Mouse (Mus musculus): Measurements from ENCODE around the gene Nfe2.
"Not testable (repeated sequence)": the region's sequence is repeated elsewhere in the genome, so short reads cannot be mapped to it uniquely, and the experiment has no call there.

The Nfe2 gene

DNA sequence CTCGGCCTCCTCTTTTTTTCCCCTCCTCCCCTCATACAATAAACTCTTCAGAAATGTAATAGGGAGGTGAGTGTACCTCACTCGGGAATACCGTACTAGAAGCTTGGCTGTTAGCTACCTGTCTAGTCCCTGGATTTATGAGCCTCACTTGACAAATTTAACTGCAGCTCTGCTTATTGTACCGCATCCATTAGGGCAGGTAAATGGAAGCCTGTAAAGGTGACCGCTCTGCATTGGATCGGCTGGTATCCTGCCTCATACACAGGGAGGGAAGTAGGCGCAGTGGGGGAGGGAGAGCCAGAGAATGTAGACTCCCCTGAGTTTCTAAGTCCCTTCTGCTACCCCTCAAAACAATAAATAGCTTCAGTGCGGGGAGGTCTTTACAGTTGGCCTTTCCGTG, 32.6 kb upstream of the Nfe2 start:
- no peak for DNase-seq (ENCODE audit: low read depth, low spot score)

DNA sequence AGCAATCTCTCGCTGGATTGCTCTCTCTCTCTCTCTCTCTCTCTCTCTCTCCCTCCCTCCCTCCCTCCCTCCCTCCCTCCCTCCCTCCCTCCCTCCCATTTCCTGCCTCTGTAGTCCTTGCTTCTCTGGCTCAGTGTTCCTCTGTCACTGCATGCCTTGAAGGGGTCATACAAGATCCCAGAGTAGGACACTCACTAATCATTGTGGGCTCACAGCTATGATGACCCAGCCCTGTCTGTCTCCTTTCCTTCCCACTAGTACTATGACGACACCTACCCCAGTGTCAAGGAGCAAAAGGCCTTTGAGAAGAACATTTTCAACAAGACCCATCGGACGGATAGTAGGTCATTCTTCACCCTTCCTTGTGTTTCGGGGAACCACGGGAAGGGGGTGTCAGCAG, 32.2 kb upstream of the Nfe2 start:
- DNase-seq (ENCODE audit: low read depth, low spot score), result no peak

DNA sequence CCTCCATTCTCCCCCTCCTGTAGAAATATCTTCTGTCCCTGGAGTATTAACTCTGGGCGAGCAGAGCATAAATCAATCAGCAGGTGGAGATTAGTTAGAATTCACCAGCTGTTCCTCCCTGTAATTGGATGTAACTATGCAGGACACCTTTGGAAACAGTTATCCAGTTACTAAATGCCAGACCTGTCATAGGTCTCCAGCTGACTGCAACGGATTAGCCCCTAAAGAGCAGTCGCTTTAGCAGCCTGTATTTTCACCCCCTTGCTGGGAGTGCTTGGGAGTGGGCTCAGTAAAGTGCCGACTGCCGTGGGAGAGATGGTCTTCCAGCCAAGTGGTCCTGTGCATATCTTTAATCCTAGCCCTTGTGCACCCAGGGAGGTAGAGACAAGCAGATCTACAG, 31.4 kb upstream of the Nfe2 start:
- DNase-seq (ENCODE audit: low read depth, low spot score), result no peak

DNA sequence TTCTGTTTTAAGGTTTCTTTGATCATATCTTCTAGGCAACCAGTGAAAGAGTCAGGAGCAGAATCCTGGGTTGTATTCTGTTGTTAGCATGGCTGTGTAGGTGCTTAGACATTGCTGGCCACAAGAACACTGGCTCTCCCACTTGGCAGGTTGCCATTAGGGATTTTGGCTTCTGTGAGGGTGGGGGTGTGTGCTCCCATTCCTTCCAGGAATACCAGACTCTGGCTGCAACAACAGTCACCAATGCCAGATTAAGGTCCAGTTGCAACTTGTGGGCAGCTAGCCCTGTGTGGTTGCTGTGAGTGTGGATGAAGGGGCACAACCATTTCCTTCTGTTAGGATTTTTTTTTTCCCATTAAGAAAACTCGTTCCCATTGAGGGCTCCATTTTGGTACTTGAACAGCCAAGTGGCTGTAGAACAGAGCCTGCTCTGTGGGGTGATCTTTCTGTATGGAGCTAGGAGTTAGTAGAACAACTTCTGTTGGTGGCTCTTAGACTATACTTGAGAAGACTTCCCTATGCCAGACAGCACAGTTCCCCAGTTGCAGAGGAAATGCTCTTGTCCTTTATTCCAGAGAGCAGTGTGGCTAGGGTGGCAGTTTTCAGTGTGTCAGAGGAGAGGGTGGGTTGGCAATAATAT, 27.7 kb upstream of the Nfe2 start:
- no peak for DNase-seq (ENCODE audit: low read depth, low spot score)

DNA sequence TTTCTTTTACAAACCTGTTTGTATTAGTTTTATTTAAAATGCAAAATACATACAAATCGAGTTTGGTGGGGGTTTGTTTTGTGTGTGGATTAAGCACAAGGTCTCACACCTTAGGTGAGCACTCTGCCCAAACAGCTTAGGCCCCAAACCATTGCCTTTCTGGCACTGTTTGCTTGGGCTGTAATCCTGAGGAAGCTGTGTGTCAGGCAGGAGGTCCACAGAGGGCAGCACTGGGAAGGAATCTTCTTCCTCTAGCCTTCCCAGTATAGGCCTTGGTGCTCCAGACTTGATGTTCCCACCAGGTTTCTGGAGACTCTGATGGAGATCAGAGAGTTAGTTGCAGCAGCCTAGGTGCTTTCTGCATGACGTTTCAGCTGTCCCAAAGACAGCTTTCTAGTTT, 26.4 kb upstream of the Nfe2 start:
- DNase-seq (ENCODE audit: low read depth, low spot score), result no peak

DNA sequence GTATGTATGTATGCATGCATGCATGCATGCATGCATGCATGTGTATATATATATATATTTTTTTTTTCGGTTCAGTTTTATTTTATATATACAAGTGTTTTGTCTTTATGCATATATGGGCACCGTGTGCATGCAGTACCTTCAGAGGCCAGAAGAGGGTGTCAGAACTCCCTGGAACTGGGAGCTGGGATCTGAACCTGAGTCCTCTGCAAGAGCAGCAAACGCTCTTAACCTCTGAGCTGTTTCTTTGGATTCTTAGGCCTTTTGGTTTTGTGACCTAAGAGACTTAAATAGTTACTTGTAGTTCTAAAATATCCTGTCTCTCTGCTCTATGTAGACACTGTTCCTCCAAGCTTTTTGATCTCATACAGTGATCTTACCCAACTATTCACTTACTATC, 25.9 kb upstream of the Nfe2 start:
- DNase-seq (ENCODE audit: low read depth, low spot score), result peak; percentile 61

DNA sequence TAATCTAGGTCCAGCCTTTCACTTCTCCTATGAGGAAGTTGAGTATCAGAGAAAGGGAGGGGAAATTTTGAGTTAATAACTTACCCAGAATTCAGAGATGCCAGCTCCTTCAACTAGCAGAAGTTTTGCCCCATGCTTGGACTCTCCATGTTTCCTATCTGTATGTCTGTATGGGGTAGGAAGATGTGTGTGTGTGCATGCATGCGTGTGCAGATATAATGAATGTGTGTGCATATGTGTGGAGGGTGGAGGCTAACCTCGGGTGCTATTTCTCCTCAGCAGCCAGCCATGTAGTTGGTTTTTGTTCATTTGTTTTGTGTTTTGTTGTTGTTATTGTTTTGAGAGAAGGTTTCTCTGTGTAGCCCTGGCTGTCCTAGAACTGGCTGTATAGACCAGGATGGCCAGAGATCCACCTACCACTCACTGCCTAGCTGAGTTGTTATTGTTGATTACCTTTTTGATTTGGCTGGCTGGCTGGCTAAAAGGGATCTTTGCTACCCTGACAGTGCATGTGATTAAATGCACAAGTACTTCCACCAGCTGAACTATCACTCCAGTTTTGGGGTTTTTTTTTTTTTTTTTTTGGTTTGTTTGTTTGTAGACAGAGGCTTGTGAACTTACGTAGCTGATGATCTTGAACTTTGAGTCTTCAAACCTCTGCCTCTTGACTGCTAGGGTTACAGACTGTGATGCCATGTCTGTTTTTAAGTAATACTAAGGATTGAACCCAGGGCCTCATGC, 23.4 kb upstream of the Nfe2 start:
- no peak for DNase-seq (ENCODE audit: low read depth, low spot score)

DNA sequence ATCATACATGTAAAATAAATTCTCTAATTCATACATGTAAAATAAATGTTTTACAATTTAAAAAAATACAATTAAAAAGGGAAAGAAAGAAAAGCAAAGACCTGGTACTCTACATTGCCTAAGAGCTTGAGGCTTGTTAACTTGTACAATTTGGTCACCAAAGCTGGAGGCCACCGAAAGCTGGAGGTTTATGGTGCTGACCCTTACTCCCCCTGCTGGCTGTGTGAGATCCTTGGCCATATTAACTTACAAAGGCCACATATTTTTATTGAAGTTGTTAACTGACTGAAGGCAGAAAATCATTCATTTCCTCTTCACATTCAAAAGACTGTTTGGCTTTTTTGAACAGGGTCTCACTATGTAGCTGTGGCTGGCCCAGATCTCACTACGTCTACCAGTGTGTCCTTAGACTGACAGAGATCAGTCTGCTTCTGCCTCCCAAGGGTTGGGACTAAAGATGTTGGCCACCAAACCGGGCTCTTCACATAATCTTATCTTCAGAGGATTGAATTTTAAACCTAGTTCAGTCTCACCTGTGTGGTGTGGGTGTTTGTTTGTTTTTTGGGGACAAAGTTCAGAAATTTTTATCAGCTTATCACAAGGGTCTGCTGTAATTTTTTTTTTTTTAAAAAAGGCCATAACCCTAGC, 22.7 kb upstream of the Nfe2 start:
- peak; percentile 68 for DNase-seq (ENCODE audit: low read depth, low spot score)

DNA sequence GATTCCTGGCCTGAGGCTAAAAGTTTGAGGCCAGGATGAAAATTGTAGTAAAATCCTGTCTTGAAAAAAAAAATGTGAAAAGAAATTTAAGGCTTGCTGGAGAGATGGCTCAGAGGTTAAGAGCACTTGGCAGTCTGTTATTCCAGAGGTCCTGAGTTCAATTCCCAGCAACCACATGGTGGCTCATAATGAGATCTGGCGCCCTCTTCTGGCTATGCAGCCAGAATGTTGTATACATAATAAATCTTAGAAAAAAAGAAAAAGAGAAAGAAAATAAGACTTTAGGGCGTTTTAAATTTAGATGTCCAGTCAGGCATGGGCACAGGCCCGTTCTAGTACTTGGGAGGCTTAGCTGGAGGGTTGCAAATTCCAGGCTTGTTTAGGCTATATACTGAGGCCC, 21.5 kb upstream of the Nfe2 start:
- peak; percentile 74 for DNase-seq (ENCODE audit: low read depth, low spot score)

DNA sequence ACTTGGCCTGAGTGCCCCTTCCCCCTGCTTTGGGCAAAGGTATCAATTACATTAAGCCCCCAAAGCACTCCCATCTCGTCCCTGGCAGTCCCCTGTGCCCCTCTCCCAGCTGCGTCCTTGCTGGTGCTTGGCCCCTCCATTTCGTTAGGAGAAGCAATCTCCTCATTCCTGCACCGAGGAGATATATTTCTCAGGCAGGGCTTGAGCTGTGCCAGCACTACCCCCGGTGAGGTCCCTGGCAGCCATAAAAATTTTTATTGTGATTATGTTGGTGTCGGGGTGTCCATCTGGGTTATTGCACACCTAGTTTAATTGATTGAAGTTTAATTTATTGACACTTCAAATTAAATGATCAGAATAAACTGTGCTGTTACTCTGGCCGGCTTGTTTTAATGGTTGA, 19.7 kb upstream of the Nfe2 start:
- no peak for DNase-seq (ENCODE audit: low read depth, low spot score)

DNA sequence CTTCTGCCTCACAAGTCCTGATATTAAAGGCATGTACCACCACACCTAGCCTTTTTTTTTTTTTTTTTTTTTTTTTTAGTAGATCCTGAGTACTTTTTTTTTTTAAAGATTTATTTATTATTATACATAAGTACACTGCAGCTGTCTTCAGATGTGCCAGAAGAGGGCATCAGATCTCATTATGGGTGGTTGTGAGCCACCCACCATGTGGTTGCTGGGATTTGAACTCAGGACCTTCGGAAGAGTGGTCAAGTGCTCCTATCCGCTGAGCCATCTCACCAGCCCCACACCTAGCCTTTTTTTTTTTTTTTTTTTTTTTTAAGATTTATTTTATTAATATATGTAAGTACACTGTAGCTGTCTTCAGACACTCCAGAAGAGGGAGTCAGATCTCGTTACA, 17.7 kb upstream of the Nfe2 start:
- not testable (repeated sequence) for DNase-seq (ENCODE audit: low read depth, low spot score)

DNA sequence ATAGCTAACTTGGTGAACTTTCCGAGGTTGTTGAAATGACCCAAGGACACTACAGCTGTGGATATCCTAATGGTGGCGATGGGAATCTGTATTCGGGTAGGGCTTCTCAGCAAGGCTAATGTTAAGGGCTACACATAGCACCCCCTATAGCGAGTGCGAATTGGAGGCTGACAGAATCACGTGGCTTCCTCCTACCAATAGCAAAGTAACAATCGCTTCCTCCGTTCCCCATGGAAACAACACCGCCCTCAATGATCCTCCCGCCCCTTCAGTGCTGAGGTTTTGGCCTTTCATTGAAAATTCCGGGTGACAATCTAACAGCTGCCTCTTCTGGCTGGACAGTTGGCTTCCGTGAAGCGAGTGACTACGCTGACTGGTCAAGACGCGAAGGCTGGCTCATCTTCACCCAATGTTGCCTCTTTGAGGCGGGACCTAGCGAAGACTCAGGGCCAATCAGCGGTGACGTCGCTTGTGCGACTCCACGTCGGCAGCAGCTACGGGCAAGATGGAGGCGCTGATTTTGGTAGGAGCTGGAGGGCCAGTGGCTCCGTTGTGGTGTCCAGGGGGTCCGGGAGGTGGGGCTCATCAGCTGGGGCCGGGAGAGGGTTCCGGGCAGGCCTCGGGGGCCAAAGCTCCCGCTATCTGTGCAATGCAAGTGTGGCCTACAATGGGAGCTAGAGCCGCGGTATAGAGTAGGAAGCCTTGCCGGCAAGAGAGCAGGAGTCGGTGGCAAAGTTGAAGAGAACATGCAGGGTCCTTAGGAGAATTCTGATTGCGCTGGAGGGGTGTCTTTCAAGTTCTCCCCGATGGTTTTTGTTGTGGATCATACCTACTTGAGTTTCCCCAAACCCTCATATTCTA, 14.4 kb upstream of the Nfe2 start, which contains the start of gene Copz1:
Copz1 (plus strand) TSS at position 296 of the 861 bp plus-strand sequence.
- DNase-seq (ENCODE audit: low read depth, low spot score), result peak; percentile 98

DNA sequence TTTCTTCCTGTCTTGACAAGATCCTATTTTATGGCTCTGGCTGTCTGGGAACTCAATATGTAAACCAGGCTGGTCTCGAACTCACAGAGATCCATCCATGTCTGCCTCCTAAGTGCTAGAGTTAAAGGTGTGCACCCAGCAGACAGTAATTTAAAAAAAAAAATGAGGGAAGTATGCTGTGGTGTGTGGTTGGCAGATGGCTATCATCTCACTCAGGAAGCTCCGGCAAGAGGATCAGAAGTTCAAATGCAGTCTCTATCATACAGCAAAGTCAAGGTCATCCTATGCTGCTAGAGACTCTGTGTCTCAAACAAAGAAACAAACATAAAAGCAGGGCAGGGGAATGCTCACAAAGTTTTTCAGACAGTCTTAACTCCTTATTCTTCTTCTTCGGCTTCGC, 10.7 kb upstream of the Nfe2 start:
- no peak for DNase-seq (ENCODE audit: low read depth, low spot score)

DNA sequence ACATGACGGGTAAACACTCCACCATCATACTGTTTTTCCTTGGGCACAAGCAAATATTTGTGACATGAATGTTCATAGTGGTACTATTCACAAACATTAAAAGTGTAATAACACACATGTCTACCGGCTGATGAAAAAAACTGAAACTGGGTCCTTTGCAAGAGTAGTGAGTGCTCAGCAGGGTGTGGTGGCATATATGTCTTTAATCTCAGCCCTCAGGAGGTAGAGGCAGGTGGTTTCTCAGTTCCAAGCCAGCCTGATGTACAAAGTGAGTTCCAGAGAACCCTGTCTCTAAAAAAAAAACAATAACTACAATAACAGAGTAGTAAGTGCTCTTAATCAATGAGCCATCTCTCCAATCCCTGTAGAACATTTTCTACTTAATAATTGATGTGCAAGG, 6.6 kb upstream of the Nfe2 start:
- DNase-seq (ENCODE audit: low read depth, low spot score), result no peak

DNA sequence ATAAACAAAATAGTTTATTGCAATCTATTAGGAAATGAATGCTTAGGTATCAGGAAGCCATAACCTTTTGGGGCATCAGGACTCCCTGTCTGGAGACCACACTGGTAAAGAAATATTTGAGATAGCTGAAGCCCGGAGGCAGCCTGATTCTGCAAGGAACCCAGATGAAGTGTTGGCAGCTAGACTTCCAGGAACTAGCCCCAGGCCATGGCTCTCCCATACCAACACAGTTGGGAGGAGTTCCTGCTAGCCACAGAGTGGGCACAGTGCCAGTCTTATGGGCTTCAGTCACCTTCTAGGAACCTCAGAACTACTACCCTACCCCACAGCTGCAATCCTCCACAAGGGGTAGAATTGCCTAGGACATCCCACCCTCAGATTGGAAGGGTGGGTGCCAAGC, 1.8 kb upstream of the Nfe2 start:
- no peak for DNase-seq (ENCODE audit: low read depth, low spot score)

DNA sequence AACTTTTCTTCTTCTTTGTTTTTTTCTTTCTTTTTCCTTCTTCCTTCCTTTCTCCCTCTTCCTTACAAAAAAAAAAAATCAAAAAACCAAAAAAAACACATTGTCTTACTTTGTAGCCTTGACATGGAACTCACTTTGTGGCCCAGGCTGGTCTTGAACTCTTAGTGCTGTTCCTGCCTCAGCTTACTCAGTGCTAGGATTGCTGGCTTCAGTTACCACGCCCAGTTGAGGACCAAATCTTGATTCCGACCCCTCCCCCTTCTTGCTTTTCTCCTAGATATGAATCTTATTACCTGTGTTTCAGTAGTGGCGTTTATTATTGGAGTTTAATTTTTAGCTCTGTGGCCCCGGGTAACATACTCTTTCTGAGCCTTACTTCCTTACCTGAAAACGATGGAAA, 959 bp upstream of the Nfe2 start:
- no peak for DNase-seq (ENCODE audit: low read depth, low spot score)

DNA sequence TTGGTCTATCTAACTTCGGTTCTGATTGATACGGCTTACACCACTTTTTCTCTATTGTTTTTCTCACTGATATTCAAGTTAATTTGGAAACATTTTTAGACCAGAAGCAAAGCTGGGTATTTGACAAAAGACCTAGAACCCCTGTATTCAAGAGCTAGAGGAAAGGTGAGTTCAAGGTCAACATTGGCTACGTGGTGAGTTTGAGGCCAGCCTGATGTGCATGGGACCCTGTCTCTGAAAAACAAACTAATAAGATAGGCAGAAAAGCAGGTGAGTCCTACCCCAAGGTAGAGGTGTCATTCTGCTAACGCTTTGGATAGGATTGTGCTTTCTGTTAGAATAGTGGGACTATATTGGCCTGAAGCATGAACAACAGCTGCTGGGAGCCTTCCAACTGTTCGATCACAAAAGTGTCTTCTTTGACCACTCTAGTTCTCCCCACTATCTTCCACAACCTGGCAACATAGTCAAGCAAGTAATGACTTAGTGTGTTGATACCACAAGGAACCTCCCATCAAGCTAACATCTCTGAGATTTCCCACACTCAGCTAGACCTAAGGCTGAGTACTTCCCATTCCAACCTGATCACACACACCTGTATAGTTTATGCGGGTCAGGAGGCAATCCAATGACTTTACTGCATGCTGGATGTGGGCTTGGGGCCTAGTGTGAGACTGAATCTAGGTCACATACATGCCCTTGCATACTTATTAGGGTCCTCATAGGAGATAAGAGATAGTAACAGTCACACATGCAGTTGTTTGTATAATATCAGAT, 1.8 kb downstream of the Nfe2 start:
- no peak for DNase-seq (ENCODE audit: low read depth, low spot score)

DNA sequence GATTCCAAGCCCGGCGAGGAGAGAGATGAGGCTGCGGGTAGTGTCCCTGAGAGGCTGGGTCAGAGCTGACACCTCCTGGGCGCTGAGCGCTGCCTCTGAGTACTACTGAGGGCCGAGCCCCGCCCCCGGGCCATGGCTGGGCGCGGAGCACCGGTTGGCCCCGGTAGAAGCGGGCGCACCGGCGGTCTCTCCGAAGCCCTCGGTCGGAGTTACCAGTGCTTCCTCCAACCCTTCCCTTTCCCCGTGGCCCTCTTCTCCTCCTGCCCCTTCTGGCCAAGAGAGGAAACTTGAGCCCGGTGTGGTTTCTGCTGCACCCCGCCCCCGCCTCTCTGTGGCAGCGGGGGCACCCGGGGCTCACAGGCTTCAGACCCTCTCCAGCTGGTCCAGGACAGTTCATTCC, 3.0 kb downstream of the Nfe2 start:
- peak; percentile 55 for DNase-seq (ENCODE audit: low read depth, low spot score)

DNA sequence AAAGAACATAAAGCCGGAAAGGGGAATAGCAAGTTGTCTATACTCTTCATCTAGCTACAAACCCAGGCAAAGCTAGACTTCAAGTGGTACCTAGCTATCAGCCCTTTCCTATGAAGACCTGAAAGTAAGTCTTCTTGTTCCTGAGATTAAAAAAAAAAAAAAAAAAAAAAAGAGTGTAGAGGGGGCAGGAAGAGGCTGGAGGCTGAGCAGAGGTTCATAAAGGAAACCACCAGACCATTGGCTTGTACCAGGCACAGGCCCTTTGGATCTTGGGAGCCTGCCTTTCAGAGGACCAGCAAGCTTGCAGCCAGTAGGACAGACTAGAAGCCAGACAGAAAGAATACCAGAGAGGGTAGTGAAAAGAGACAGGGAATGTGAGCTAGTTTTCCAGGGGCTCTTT, 4.9 kb downstream of the Nfe2 start:
- no peak for DNase-seq (ENCODE audit: low read depth, low spot score)

DNA sequence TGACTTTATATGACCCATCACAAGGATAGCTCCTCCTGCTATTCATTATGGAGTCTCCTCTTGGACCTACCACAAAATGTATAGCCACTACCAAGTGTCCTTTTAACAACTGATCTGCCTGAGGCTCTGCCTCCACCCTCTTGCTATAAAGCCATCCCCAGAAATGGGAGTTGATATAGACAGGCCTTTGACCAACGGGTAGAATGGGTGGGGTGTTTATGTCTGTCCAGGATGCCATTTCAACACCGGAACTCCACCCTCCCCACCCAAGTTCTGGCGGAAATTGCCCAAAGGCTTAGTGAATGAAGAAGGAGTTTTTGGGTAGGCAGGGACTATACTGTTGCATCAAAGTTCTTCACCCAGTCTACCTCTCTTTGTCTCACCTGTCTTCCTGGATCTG, 5.5 kb downstream of the Nfe2 start:
- DNase-seq (ENCODE audit: low read depth, low spot score), result no peak

DNA sequence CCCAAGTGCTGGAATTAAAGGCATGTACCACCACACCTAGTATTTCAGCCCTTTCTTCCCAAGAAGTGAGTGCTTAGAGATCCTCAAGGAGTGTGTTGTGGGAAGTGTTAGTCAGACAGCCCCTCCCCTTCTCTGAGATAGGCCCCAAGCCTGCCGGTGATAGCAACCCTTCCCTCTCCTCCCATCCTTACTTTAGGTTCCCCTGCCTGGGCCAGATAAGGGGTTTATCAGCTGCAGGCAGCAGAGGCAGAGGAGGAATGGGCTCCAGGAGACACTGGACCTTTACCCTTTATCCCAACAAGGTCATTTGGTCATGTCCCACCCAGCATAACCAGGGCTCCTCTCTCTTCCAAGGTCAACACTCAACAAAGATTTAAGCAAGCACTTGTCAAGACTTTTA, 6.6 kb downstream of the Nfe2 start:
- DNase-seq (ENCODE audit: low read depth, low spot score), result no peak

Measured in CD4-positive, CD25-positive, alpha-beta regulatory T cell, adult 2 months (primary cell).